Mouse (Mus musculus): Measurements from ENCODE around the gene Dnah2.

- no peak for TF ChIP-seq HCFC1 (IDR thresholded peaks at IDR 0.05; ENCODE audit: borderline replicate concordance, insufficient read depth, low read length)
- no peak for TF ChIP-seq MAFK (IDR thresholded peaks at IDR 0.05; ENCODE audit: insufficient read depth, low read depth, low read length)
- no peak for TF ChIP-seq ZNF384 (IDR thresholded peaks at IDR 0.05; ENCODE audit: low read depth, low read length)
- TF ChIP-seq ZC3H11A (IDR thresholded peaks at IDR 0.05; ENCODE audit: borderline replicate concordance, low read depth, low read length) = no peak
- TF ChIP-seq CHD2 (IDR thresholded peaks at IDR 0.05; ENCODE audit: low read depth, low read length) = no peak
Measured at GRCm38 (mm10) chr11:69404595-69405396, 144.1 kb downstream of the Dnah2 start.
